In genomic region chr16:37670666-37671283, GRCm38 (mm10) we compare ENCODE assay signal across 18 mouse cellular contexts.
"Had no signal": no experiment of that assay in that cellular context is flagged by ENCODE, and none has a peak within 500 bp of the region (broad histone marks: within the 10 kb centered on the region; RNA-seq: fewer than 3 reads in every experiment).

No protein-coding gene starts in this region.

- H3K4me1 ChIP-seq: limb, embryonic 13.5 days; liver, embryonic 13.5 days; midbrain, embryonic 12.5 days; midbrain, embryonic 15.5 days; stomach, embryonic 15.5 days had no signal

- H3K9me3 ChIP-seq: limb, embryonic 10.5 days; limb, embryonic 13.5 days; liver, embryonic 13.5 days; midbrain, embryonic 12.5 days; midbrain, embryonic 15.5 days; neural tube, embryonic 13.5 days; stomach, embryonic 15.5 days had no signal

- H3K4me3 ChIP-seq: limb, embryonic 10.5 days; limb, embryonic 13.5 days; liver, embryonic 13.5 days; midbrain, embryonic 12.5 days; midbrain, embryonic 15.5 days; myocyte; neural tube, embryonic 13.5 days; stomach, embryonic 15.5 days had no signal

- H3K27me3 ChIP-seq: limb, embryonic 13.5 days; liver, embryonic 13.5 days; midbrain, embryonic 12.5 days; midbrain, embryonic 15.5 days; neural tube, embryonic 13.5 days; stomach, embryonic 15.5 days had no signal

- H3K4me2 ChIP-seq: limb, embryonic 13.5 days; liver, embryonic 13.5 days; midbrain, embryonic 12.5 days; midbrain, embryonic 15.5 days; neural tube, embryonic 13.5 days; stomach, embryonic 15.5 days had no signal

- ATAC-seq: intestine, postnatal 0 days; midbrain, embryonic 15.5 days had no signal

- DNase-seq: kidney, adult 2 months; kidney, postnatal 14 days; kidney, postnatal 4 days; liver; liver, embryonic 13.5 days; retina, postnatal 1 day; right cerebral cortex, postnatal 25 days; spleen, adult 18-20 months; thymus, postnatal 25 days had no signal

- H3K9ac ChIP-seq: limb, embryonic 13.5 days; liver, embryonic 13.5 days; midbrain, embryonic 12.5 days; midbrain, embryonic 15.5 days; neural tube, embryonic 13.5 days; stomach, embryonic 15.5 days had no signal

- H3K27ac ChIP-seq: limb, embryonic 10.5 days; limb, embryonic 13.5 days; liver, embryonic 13.5 days; macrophage; midbrain, embryonic 12.5 days; midbrain, embryonic 15.5 days; neural tube, embryonic 13.5 days; stomach, embryonic 15.5 days had no signal

- H3K36me3 ChIP-seq: limb, embryonic 10.5 days; limb, embryonic 13.5 days; liver, embryonic 13.5 days; midbrain, embryonic 12.5 days; midbrain, embryonic 15.5 days; neural tube, embryonic 13.5 days; stomach, embryonic 15.5 days had no signal
